18 mouse cellular contexts compared by ENCODE assay signal in genomic region chr8:94297101-94297500, GRCm38 (mm10). TPM values are rescaled to one million over a fixed set of nuclear protein-coding genes. Genes with fewer than 3 reads are reported as not detected.
DNase-seq lines count a peak whose midpoint lies in the region; ATAC-seq lines count a peak whose summit lies in the region.
"Had no signal": no experiment of that assay in that cellular context is flagged by ENCODE, and none has a peak within 500 bp of the region (broad histone marks: within the 10 kb centered on the region; RNA-seq: fewer than 3 reads in every experiment).

No protein-coding gene starts in this region.

- peaks cover 15% of the 10 kb centered on the region for H3K36me3 ChIP-seq in hindbrain, embryonic 16.5 days (ENCODE audit: control insufficient read depth, insufficient read depth, low read length)
- H3K36me3 ChIP-seq in hindbrain, embryonic 12.5 days: peaks cover 9% of the 10 kb centered on the region; the same call in 1 of the 2 replicates
- H3K36me3 ChIP-seq in midbrain, embryonic 16.5 days (ENCODE audit: control insufficient read depth, insufficient read depth, low read length): peaks cover 20% of the 10 kb centered on the region

- 51% methylated on average over 6 of the region's 6 CpGs for WGBS in hindbrain, embryonic 16.5 days
- 50% methylated on average over 6 of the region's 6 CpGs for WGBS in hindbrain, embryonic 12.5 days
- WGBS in midbrain, embryonic 16.5 days: 64% methylated on average over 6 of the region's 6 CpGs

- 0 out of 2 replicates have a peak, but pooled peaks have one; percentile 50 for ATAC-seq in hindbrain, embryonic 16.5 days
- no peak for ATAC-seq in hindbrain, embryonic 12.5 days (ENCODE audit: low FRiP score)
- no peak for ATAC-seq in midbrain, embryonic 16.5 days
- no peak for ATAC-seq in megakaryocyte progenitor cell, adult 5-6 weeks (replicated peaks; ENCODE audit: poor library complexity)
- ATAC-seq: forebrain, postnatal 0 days had no signal

- peak; percentile 94 for DNase-seq in heart, adult 11 months
- no peak for DNase-seq in heart, postnatal 14 days
- DNase-seq in retina, embryonic 14.5 days (ENCODE audit: low spot score): peak; percentile 5
- DNase-seq in retina, postnatal 1 day: no peak
- DNase-seq: adrenal gland, postnatal 14 days; cerebellum, adult 9-11 months; embryo, embryonic 11 days; forebrain, postnatal 0 days; layer of hippocampus, postnatal 36 days; right cerebral cortex, postnatal 14 days had no signal

- no peaks in the 10 kb centered on the region; the same call in 1 of the 2 replicates for H3K4me1 ChIP-seq in hindbrain, embryonic 16.5 days (ENCODE audit: control insufficient read depth, insufficient read depth, low read depth, low read length)
- H3K4me1 ChIP-seq in hindbrain, embryonic 12.5 days: no peaks in the 10 kb centered on the region
- no peaks in the 10 kb centered on the region for H3K4me1 ChIP-seq in midbrain, embryonic 16.5 days (ENCODE audit: control insufficient read depth, insufficient read depth, low read length)

- no peaks in the 10 kb centered on the region for H3K9me3 ChIP-seq in hindbrain, embryonic 16.5 days (ENCODE audit: control insufficient read depth, low read length)
- no peaks in the 10 kb centered on the region for H3K9me3 ChIP-seq in hindbrain, embryonic 12.5 days (replicated peaks)
- H3K9me3 ChIP-seq in midbrain, embryonic 16.5 days (replicated peaks; ENCODE audit: control insufficient read depth, low read length, poor library complexity, severe bottlenecking): no peaks in the 10 kb centered on the region

- intact Hi-C loops in heart, postnatal 14 days (cut with DNase I): no loop called here

- H3K27ac ChIP-seq in hindbrain, embryonic 16.5 days (ENCODE audit: low read depth, low read length): peak overlapping the region; percentile 44; the same call in 1 of the 2 replicates
- H3K27ac ChIP-seq in hindbrain, embryonic 12.5 days: no peak overlapping the region
- H3K27ac ChIP-seq in midbrain, embryonic 16.5 days (ENCODE audit: low read length): no peak overlapping the region
- H3K27ac ChIP-seq: liver, embryonic 14.5 days had no signal

- no peak overlapping the region for H3K4me2 ChIP-seq in hindbrain, embryonic 16.5 days (ENCODE audit: low read length)
- H3K4me2 ChIP-seq in hindbrain, embryonic 12.5 days (replicated peaks): no peak overlapping the region
- H3K4me2 ChIP-seq in midbrain, embryonic 16.5 days (ENCODE audit: low read length): no peak overlapping the region

- no peak overlapping the region for H3K4me3 ChIP-seq in hindbrain, embryonic 16.5 days (ENCODE audit: low read length)
- H3K4me3 ChIP-seq in hindbrain, embryonic 12.5 days: no peak overlapping the region
- no peak overlapping the region for H3K4me3 ChIP-seq in midbrain, embryonic 16.5 days (ENCODE audit: low read depth, low read length)
- H3K4me3 ChIP-seq: erythroblast, embryonic 14.5 days had no signal

- H3K27me3 ChIP-seq in hindbrain, embryonic 16.5 days (replicated peaks; ENCODE audit: control insufficient read depth, insufficient read depth, low read length): no peaks in the 10 kb centered on the region
- H3K27me3 ChIP-seq in hindbrain, embryonic 12.5 days: no peaks in the 10 kb centered on the region
- no peaks in the 10 kb centered on the region for H3K27me3 ChIP-seq in midbrain, embryonic 16.5 days (ENCODE audit: control insufficient read depth, insufficient read depth, low read depth, low read length)

- no peak overlapping the region for H3K9ac ChIP-seq in hindbrain, embryonic 16.5 days (ENCODE audit: low read depth, low read length)
- no peak overlapping the region for H3K9ac ChIP-seq in hindbrain, embryonic 12.5 days
- no peak overlapping the region for H3K9ac ChIP-seq in midbrain, embryonic 16.5 days (ENCODE audit: low read depth, low read length)
- H3K9ac ChIP-seq: forebrain, postnatal 0 days; liver, embryonic 14.5 days had no signal

RNA-seq across cellular contexts. Expression of gene Slc12a3, which starts 31.9 kb away (rescaled TPM):
- total RNA-seq in heart, postnatal 14 days (2021): under 1 TPM; 0.22 to 0.88 TPM
- polyA plus RNA-seq in hindbrain, embryonic 16.5 days (2015; fragmentation: Nextera tagmentation; extraction: Ambion mirVana): 0.11 and 0.21 TPM in 2 replicates
- not detected in 2 replicates for polyA plus RNA-seq in hindbrain, embryonic 12.5 days (2016; fragmentation: Nextera tagmentation; extraction: Ambion mirVana)
- polyA plus RNA-seq in midbrain, embryonic 16.5 days (2015; fragmentation: Nextera tagmentation; extraction: Ambion mirVana): 0.09 TPM in 1 of 2 replicates, not detected in the other
- total RNA-seq in megakaryocyte progenitor cell, adult 5-6 weeks (2015): 0.12 and 0.17 TPM in 2 replicates
- total RNA-seq in megakaryocyte progenitor cell, adult 5-6 weeks (2017): not detected in 2 replicates
- polyA plus RNA-seq: C2C12; erythroblast, embryonic 14.5 days; limb, embryonic 11.5 days had no signal

Comparison
In these comparisons a context has a peak if more than half of its experiments do, and no peak if none do; other contexts are left out.
1. DNase-seq: peak in heart, adult 11 months (single experiment) and retina, embryonic 14.5 days (single experiment); none in heart, postnatal 14 days (0 of 2) and retina, postnatal 1 day (single experiment).